13 mouse cellular contexts compared by ENCODE assay signal in genomic region chr9:48241791-48242190, GRCm38 (mm10).
DNase-seq lines count a peak whose midpoint lies in the region.
"Had no signal": no experiment of that assay in that cellular context is flagged by ENCODE, and none has a peak within 500 bp of the region (broad histone marks: within the 10 kb centered on the region; RNA-seq: fewer than 3 reads in every experiment).

No protein-coding gene starts in this region.

- peak; percentile 55 for DNase-seq in adrenal gland, adult 2 months
- no peak for DNase-seq in adrenal gland, adult 18-20 months (ENCODE audit: low spot score in 2 of 2)
- peak; percentile 53 for DNase-seq in adrenal gland, postnatal 14 days
- no peak for DNase-seq in adrenal gland, postnatal 4 days (ENCODE audit: low spot score in 2 of 2)
- peak; percentile 15 for DNase-seq in adrenal gland, postnatal 25 days
- DNase-seq in gastrocnemius, adult 8-10 months (ENCODE audit: low spot score in 2 of 2): no peak
- DNase-seq: B cell, adult 2 months; cerebellum, adult 11-12 months; cerebellum, adult 2 months; cerebellum, adult 9-10 months; cerebellum, postnatal 10 days; cerebellum, postnatal 25 days; forebrain, postnatal 0 days had no signal

Comparison
In these comparisons a context has a peak if more than half of its experiments do, and no peak if none do; other contexts are left out.
1. DNase-seq: peak in adrenal gland, adult 2 months (single experiment), adrenal gland, postnatal 14 days (single experiment) and adrenal gland, postnatal 25 days (single experiment); none in adrenal gland, adult 18-20 months (0 of 2), adrenal gland, postnatal 4 days (0 of 2) and gastrocnemius, adult 8-10 months (0 of 2).